Mouse (Mus musculus): Measurements from ENCODE around the gene Hsf5.
A peak's percentile ranks its signal among the peaks of the same experiment; 100 is the strongest.

DNA sequence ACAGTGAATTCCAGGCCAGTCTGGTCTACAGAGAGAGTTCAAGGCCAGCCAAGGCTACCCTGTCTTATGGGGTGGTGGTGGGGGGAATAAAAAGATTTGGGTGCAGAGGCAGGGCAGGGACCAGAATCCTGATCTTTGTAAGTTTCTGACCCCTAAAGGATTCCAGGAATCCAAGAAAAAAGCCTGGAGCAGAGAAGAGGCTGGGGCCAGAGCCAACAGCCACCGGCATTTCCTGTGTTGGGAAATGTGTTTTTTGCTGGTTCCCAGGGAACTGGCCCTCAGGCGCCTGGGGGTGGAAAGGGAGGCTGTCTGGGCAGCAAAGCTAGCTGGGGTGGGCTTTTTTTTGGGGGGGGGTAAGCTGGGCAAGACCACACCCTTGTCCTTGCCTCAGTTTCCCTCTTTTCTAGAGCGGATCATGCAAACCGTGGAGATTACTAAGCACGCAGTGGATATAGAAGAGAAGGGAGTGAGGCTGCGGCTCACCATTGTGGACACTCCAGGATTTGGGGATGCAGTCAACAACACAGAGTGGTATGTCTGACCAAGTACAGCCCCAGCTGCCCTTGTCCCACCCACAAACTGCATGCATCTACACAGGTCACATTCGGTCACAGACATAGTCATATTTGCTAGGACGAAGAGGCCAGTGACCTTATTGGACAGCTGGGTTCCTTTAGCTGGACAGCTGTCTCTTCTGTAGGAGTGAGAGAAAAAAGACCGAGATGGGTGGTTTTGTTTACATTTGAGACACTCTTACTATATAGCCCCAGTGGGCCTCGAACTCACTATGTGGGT lies 32.1 kb upstream of the Hsf5 start:
- TF ChIP-seq CTCF (IDR thresholded peaks at IDR 0.05) (no peak), EP300 (IDR thresholded peaks at IDR 0.05) (peak; percentile 80)
